Mouse (Mus musculus): ENCODE measurements at regions not wholly inside any gene's neighbourhood (a gene's known extent, or its start where the extent isn't known, plus 50 kb on each side); places are given as distances from the start of the nearest gene placed in this dataset.

DNA sequence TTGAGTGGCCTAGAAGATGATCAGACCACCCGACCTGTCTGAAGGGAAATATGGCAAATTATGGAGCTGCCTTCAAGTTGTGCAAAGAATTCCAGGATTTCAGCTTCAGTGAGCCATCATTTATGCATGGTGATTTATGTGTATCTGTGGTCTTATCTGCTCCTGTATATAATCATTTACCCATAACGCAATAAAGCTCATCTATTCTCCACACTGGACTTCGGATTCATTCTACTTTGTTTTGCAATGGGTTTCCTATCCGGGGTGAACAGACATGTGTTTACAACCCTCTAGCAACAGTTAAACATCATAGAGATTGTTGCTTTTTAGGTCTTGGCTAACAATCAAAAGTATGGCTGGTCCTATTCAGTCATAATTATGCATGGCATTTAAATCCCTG, 145.1 kb downstream of the Pcdh10 start:
- no peak for DNase-seq

DNA sequence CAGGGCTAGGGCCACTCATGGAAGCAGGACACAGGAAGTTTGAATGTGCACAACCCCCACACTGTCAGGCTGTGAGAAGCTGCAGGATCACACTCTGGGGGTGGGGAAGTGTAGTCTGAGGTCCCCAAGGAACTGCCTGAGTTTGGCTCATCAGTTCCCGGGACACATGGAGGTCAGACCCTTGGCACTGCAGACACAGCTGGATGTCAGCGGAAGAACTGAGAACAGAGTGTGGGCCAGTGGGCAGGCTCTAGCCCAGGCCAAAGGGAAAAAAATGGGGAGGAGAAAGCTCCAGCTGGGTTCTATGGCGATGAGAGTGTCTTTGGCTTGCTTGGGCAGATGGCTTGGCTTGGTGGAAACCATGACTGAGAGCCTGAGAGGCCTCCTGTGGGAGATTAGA, 168.9 kb downstream of the Pcdh10 start:
- DNase-seq, result no peak

GRCm38 (mm10) chr3:45555736-45556135, 177.5 kb downstream of the Pcdh10 start:
- DNase-seq, result peak; percentile 74

DNA sequence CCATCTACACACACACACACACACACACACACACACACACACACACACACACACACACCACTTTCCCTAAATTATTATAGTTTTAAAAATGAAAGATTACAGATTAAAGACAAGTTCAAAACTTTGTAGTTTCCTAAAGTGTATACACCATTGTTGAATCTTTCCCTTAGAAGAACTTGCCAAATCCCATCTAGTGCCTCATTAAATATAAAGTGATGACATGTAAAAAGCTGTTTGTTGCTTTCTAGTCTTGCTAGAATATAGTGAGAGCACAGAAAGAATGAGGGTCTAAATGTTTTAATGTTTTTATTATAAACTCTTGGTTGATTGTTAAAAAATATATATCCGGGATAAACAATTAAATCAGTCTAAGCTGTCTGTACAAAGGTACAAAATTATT, 194.8 kb downstream of the Pcdh10 start:
- DNase-seq, result no peak

- DNase-seq, result no peak
Measured at GRCm38 (mm10) chr3:45577035-45577434, 198.8 kb downstream of the Pcdh10 start.

DNA sequence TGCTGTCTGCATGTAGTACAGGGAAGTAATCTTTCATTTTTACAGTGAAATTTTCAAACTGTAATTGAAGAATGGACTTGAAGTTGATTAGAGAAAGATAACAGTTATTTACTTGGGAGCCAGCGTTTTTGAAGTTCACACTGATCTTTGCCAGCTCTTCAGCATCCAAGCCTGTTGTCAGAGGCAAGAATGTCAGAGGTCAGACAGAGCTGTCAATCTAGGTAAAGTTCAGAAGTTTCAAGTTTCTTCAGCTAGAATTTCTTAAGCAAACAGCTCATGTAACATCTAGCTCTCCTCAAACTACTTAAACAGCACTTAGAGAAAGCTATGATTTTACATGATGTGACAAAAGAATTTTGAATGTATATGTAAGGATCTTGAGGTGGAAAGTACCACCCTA, 215.4 kb downstream of the Pcdh10 start:
- DNase-seq, result no peak

DNA sequence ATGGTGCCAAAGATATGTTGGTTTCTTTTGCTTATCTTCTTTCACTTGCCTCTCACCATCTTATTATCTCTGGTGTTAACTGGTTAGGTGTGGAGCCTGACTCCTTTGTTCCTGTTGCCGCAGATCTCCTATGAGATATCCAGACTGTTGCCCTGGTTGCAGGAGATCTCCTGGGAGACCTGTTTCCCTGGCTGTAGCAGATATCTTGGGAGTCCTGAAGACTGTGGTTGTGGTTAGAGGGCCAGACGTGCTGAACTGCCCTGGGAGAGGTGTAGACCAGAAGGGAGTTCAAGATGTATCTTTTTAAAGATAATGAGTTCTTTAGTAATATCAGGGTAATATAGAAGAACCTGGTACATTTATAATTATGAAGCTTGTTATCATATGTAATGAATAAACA, 224.1 kb downstream of the Pcdh10 start:
- DNase-seq, result no peak

DNA sequence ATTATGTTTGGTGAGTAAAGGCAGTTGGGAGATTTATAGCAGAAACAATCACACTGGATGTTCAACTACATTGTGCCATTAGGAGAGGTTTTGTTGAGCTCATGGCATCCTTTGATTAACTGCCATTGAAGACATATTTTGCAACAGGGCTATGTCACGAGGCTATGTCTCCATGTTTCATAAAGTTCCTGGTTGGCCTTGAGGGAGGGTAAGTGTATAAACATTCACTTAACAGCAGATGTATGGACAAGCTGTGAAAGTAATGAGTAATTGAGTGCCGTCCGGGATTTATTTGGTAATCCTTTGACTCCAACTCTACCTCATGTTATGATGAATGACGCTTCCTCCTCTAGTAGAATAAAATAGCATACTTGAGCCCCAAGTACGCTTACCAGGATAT, 225.0 kb downstream of the Pcdh10 start:
- no peak for DNase-seq

DNA sequence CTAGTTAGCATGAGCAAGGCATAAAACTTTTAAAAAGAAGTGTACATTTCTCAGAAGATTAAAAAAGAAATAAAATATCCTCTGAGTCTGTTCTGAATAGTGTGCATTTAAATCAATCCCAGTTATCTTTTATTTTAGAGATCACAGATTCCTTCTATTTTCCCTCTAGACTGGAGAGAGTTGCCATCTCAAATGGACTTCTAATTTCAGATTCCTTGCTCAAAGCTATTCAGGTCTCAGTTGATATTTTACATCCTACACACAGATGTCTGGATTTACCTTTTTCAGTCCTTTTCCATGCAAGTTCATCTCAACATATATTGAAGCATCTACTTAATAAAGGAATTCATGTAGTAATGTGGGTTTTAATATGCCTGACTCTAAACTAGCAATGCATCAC, 242.5 kb downstream of the Pcdh10 start:
- no peak for DNase-seq

DNA sequence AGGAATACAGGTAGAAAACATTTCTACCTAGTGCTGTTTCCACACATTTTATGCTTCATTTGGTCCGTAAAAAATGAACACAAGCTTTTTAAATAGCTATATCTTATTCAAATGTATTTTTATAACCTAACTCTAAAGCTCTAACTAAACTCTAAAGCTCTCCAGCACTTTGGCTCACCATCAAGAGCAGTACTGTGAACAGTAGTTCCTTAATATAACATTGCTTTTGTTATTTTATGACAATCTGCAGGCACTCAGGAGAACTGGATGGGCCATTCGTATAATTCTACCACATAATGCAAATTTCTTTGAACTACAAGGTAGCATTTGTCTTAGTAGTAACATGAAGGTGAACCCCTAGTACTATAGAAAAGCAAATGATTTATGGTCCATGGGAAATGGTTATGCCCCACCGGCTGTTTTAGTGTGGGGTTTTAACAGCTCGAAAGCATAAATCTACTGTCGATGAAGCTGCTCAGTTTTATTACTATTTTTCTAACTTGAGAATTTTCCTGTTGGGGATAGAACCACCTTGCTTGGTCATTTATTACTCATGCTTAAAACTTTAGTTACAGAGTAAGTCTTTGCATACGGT, 267.8 kb downstream of the Pcdh10 start:
- no peak for DNase-seq

GRCm38 (mm10) chr3:45649361-45649760, 271.2 kb downstream of the Pcdh10 start:
- no peak for DNase-seq

GRCm38 (mm10) chr3:45657023-45657422, 278.8 kb downstream of the Pcdh10 start:
- no peak for DNase-seq

GRCm38 (mm10) chr3:45658093-45658776, 280.0 kb downstream of the Pcdh10 start:
- DNase-seq, result no peak

DNA sequence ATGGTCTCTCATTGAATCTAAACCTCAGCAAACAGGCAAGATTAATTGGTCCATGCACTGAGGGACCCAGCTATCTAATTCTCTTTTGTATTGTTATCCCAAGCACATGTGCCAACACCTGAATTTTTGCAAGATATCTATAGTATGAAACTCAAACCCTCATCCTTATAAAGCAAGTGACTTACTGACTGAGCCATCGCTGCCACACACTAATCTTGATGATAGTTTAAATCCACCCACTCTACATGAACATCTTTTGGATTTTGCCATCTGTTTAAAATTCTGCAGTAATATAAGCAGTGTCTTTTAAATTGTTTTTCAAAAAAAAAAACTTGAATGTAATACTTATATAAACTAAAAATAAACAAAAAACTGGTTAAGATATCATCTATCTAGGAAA, 280.9 kb downstream of the Pcdh10 start:
- DNase-seq, result no peak

- DNase-seq, result no peak
Measured at GRCm38 (mm10) chr3:45670434-45670833, 292.2 kb downstream of the Pcdh10 start.

DNA sequence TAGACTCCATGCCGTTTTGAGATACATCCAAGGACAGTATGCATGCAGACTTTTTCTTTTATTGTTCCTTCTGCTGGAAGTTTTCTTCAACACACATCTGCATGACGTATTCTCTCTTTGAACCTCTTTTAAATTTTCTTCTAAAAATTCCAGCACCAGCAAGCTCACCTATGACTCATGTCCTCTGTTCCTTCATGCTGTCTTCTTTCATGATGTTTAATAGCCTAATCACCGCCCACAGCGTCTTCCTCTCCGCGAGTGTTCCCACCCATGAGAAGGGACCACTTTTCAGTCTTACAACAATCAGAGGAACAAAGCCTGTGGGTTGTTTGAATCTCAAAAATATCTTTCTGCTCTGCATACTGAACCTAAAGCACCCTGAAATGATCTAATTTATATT, 299.5 kb downstream of the Pcdh10 start:
- DNase-seq, result no peak

DNA sequence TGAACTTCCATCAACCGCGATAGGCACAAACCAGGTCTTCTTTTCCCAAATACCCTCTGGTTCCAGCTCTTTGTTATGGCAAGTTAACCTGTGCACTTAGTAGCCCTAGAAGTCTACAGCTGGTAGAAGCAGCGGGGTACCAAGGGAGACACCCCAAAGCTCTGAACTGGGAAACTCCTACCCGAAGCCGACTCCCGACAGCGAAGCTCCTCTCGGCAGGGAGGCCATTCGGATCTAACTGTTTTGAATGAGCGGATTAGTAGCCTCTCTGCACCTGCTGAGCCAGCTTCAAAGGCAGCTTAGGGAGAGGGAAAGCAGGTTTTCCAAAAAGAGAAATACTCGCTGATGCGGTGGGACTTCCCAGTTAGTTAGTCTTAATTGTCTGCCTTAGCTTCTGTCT, 303.2 kb downstream of the Pcdh10 start:
- peak; percentile 43 for DNase-seq

- no peak for DNase-seq
Measured at GRCm38 (mm10) chr3:45707891-45708290, 329.7 kb downstream of the Pcdh10 start.

All from retina, postnatal 1 day (tissue).